Comparison of ENCODE assay signal across 8 mouse cellular contexts in genomic region chr11:98981289-98981996, GRCm38 (mm10). TPM values are rescaled to one million over a fixed set of nuclear protein-coding genes. Genes with fewer than 3 reads are reported as not detected.
DNase-seq lines count a peak whose midpoint lies in the region; ATAC-seq and TF ChIP-seq lines count a peak whose summit lies in the region.

No protein-coding gene starts in this region.

- TF ChIP-seq EP300 in liver, postnatal 0 days (IDR thresholded peaks at IDR 0.05; ENCODE audit: low read depth), result no peak

- DNase-seq in heart, embryonic 10.5 days (ENCODE audit: low spot score), result no peak
- no peak for DNase-seq in heart, adult 9 months (ENCODE audit: low spot score in 2 of 2)
- DNase-seq in hindbrain, embryonic 11.5 days (ENCODE audit: low spot score), result no peak
- peak; percentile 13 for DNase-seq in liver, postnatal 0 days
- DNase-seq in urinary bladder, postnatal 4 days (ENCODE audit: low spot score in 2 of 2), result no peak
- no peak for DNase-seq in left cerebral cortex, adult 11 months (ENCODE audit: low spot score)
- DNase-seq in urinary bladder, postnatal 25 days (ENCODE audit: low spot score), result no peak

- 32% methylated on average over 20 of the region's 20 CpGs for WGBS in heart, embryonic 10.5 days
- WGBS in hindbrain, embryonic 11.5 days, result 34% methylated on average over 20 of the region's 20 CpGs
- WGBS in liver, postnatal 0 days (ENCODE audit: insufficient replicate concordance), result 34% methylated on average over 20 of the region's 20 CpGs

- no peak for TF ChIP-seq CTCF in bone marrow macrophage, adult 2 months (IDR thresholded peaks at IDR 0.05; ENCODE audit: low read depth, low read length)
- TF ChIP-seq CTCF in liver, postnatal 0 days (IDR thresholded peaks at IDR 0.05; ENCODE audit: low read depth), result no peak

- ATAC-seq in hindbrain, embryonic 11.5 days (ENCODE audit: low FRiP score), result peak; percentile 29; the same call in 1 of the 2 replicates
- ATAC-seq in liver, postnatal 0 days, result peak; percentile 22; the same call in 1 of the 2 replicates

- H3K4me2 ChIP-seq in hindbrain, embryonic 11.5 days (replicated peaks; ENCODE audit: low read depth, low read length), result peak overlapping the region; percentile 96
- H3K4me2 ChIP-seq in liver, postnatal 0 days (ENCODE audit: low read depth, low read length), result peak overlapping the region; percentile 85

- H3K4me3 ChIP-seq in heart, embryonic 10.5 days, result peak overlapping the region; percentile 68
- H3K4me3 ChIP-seq in bone marrow macrophage, adult 2 months (ENCODE audit: insufficient read depth, low read length), result peak overlapping the region; percentile 62
- peak overlapping the region; percentile 54 for H3K4me3 ChIP-seq in hindbrain, embryonic 11.5 days (ENCODE audit: low read depth, low read length)
- H3K4me3 ChIP-seq in liver, postnatal 0 days (ENCODE audit: low read depth, low read length), result peak overlapping the region; percentile 50

- H3K9me3 ChIP-seq in heart, embryonic 10.5 days, result no peaks in the 10 kb centered on the region
- H3K9me3 ChIP-seq in hindbrain, embryonic 11.5 days (ENCODE audit: control insufficient read depth, low read length), result no peaks in the 10 kb centered on the region
- H3K9me3 ChIP-seq in liver, postnatal 0 days (ENCODE audit: low read length), result no peaks in the 10 kb centered on the region

- peaks cover 38% of the 10 kb centered on the region for H3K27me3 ChIP-seq in heart, embryonic 10.5 days (ENCODE audit: insufficient read depth, poor library complexity, severe bottlenecking)
- H3K27me3 ChIP-seq in hindbrain, embryonic 11.5 days (ENCODE audit: control insufficient read depth, insufficient read depth, low read length), result peaks cover 13% of the 10 kb centered on the region; the same call in 1 of the 2 replicates
- H3K27me3 ChIP-seq in liver, postnatal 0 days (ENCODE audit: insufficient read depth, low read length), result peaks cover 38% of the 10 kb centered on the region

- TF ChIP-seq POLR2A in bone marrow macrophage, adult 2 months (IDR thresholded peaks at IDR 0.05; ENCODE audit: borderline replicate concordance, low read depth, low read length), result no peak

- H3K9ac ChIP-seq in hindbrain, embryonic 11.5 days (ENCODE audit: low read depth, low read length), result peak overlapping the region; percentile 64
- H3K9ac ChIP-seq in liver, postnatal 0 days (replicated peaks), result no peak overlapping the region

- H3K4me1 ChIP-seq in heart, embryonic 10.5 days, result peaks cover 52% of the 10 kb centered on the region
- H3K4me1 ChIP-seq in bone marrow macrophage, adult 2 months (ENCODE audit: control insufficient read depth, insufficient read depth, low read length), result no peaks in the 10 kb centered on the region
- peaks cover 8% of the 10 kb centered on the region; the same call in 1 of the 2 replicates for H3K4me1 ChIP-seq in hindbrain, embryonic 11.5 days (replicated peaks; ENCODE audit: control insufficient read depth, insufficient read depth, low read length)
- H3K4me1 ChIP-seq in liver, postnatal 0 days (ENCODE audit: insufficient read depth), result peaks cover 8% of the 10 kb centered on the region

- H3K27ac ChIP-seq in heart, embryonic 10.5 days, result peak overlapping the region; percentile 85
- H3K27ac ChIP-seq in bone marrow macrophage, adult 2 months (ENCODE audit: insufficient read depth, low read depth, low read length), result no peak overlapping the region
- peak overlapping the region; percentile 90 for H3K27ac ChIP-seq in hindbrain, embryonic 11.5 days (ENCODE audit: low read depth, low read length)
- no peak overlapping the region for H3K27ac ChIP-seq in liver, postnatal 0 days (ENCODE audit: low read depth)

- H3K36me3 ChIP-seq in heart, embryonic 10.5 days, result no peaks in the 10 kb centered on the region
- no peaks in the 10 kb centered on the region for H3K36me3 ChIP-seq in hindbrain, embryonic 11.5 days (ENCODE audit: control insufficient read depth, insufficient read depth, low read length)
- H3K36me3 ChIP-seq in liver, postnatal 0 days (replicated peaks; ENCODE audit: insufficient read depth, low read length), result no peaks in the 10 kb centered on the region

RNA-seq across cellular contexts. Expression of gene Gjd3, which starts 1.4 kb away (rescaled TPM):
- 1.0 and 1.1 TPM in 2 replicates for polyA plus RNA-seq in heart, embryonic 10.5 days (2016; fragmentation: Nextera tagmentation; extraction: Ambion mirVana)
- polyA plus RNA-seq in bone marrow macrophage, adult 2 months (2012; ENCODE audit: insufficient read depth, insufficient read length, missing spikeins), result not detected in 2 replicates
- 0.28 and 0.74 TPM in 2 replicates for polyA plus RNA-seq in hindbrain, embryonic 11.5 days (2014; fragmentation: Nextera tagmentation; extraction: Ambion mirVana)
- not detected in 2 replicates for polyA plus RNA-seq in liver, postnatal 0 days (2015; fragmentation: Nextera tagmentation; extraction: Ambion mirVana)

RNA-seq across cellular contexts. Expression of gene Top2a, which starts 42.5 kb away (rescaled TPM):
- 207 and 238 TPM in 2 replicates for polyA plus RNA-seq in heart, embryonic 10.5 days (2016; fragmentation: Nextera tagmentation; extraction: Ambion mirVana)
- 135 and 154 TPM in 2 replicates for polyA plus RNA-seq in bone marrow macrophage, adult 2 months (2012; ENCODE audit: insufficient read depth, insufficient read length, missing spikeins)
- polyA plus RNA-seq in hindbrain, embryonic 11.5 days (2014; fragmentation: Nextera tagmentation; extraction: Ambion mirVana), result 332 and 333 TPM in 2 replicates
- 74.3 and 90.2 TPM in 2 replicates for polyA plus RNA-seq in liver, postnatal 0 days (2015; fragmentation: Nextera tagmentation; extraction: Ambion mirVana)

RNA-seq across cellular contexts. Expression of gene Rara, which starts 53.8 kb away (rescaled TPM):
- 30.4 and 36.9 TPM in 2 replicates for polyA plus RNA-seq in heart, embryonic 10.5 days (2016; fragmentation: Nextera tagmentation; extraction: Ambion mirVana)
- polyA plus RNA-seq in bone marrow macrophage, adult 2 months (2012; ENCODE audit: insufficient read depth, insufficient read length, missing spikeins), result 24.0 and 25.9 TPM in 2 replicates
- 48.3 and 51.2 TPM in 2 replicates for polyA plus RNA-seq in hindbrain, embryonic 11.5 days (2014; fragmentation: Nextera tagmentation; extraction: Ambion mirVana)
- polyA plus RNA-seq in liver, postnatal 0 days (2015; fragmentation: Nextera tagmentation; extraction: Ambion mirVana), result 5.4 and 5.6 TPM in 2 replicates

RNA-seq across cellular contexts. Expression of gene Igfbp4, which starts 59.6 kb away (rescaled TPM):
- polyA plus RNA-seq in heart, embryonic 10.5 days (2016; fragmentation: Nextera tagmentation; extraction: Ambion mirVana), result 382 and 559 TPM in 2 replicates
- polyA plus RNA-seq in bone marrow macrophage, adult 2 months (2012; ENCODE audit: insufficient read depth, insufficient read length, missing spikeins), result 372 and 390 TPM in 2 replicates
- polyA plus RNA-seq in hindbrain, embryonic 11.5 days (2014; fragmentation: Nextera tagmentation; extraction: Ambion mirVana), result 288 and 295 TPM in 2 replicates
- polyA plus RNA-seq in liver, postnatal 0 days (2015; fragmentation: Nextera tagmentation; extraction: Ambion mirVana), result 665 and 672 TPM in 2 replicates

Comparison
In these comparisons a context has a peak if more than half of its experiments do, and no peak if none do; other contexts are left out.
1. H3K27ac ChIP-seq: peak in heart, embryonic 10.5 days (single experiment) and hindbrain, embryonic 11.5 days (single experiment); none in bone marrow macrophage, adult 2 months (single experiment) and liver, postnatal 0 days (single experiment).
2. Peak in every context shown above with its lines, with median percentiles within 50 percentile points of each other: H3K4me3 ChIP-seq.